Mouse (Mus musculus) stomach, embryonic 15.5 days (tissue): ENCODE results near the gene Retnlb. TPM values are rescaled to one million over a fixed set of nuclear protein-coding genes. Genes with fewer than 3 reads are reported as not detected.

Experiments used
- polyA plus RNA-seq: library from polyadenylated mRNA; unstranded; fragments of >200 nt; fragmentation: Nextera tagmentation; extraction: Ambion mirVana; gene quantifications from 2 replicates; pipeline ENCODE4 v1.2.1, GENCODE M21; 2015

Gene Retnlb
- polyA plus RNA-seq, 1 experiment from 2014 or later: not detected

Other genes starting within 250 kb of the Retnlb start
- gene Trat1, start 44.8 kb upstream of the Retnlb start, polyA plus RNA-seq: 0.04 TPM in 1 of 2 replicates, not detected in the other
- not detected in 2 replicates for gene Retnla, start 25.7 kb downstream of the Retnlb start, polyA plus RNA-seq
- 11.8 and 15.3 TPM in 2 replicates for gene Retnlg, start 55.8 kb downstream of the Retnlb start, polyA plus RNA-seq
- 21.4 and 23.3 TPM in 2 replicates for gene Dzip3, start 177.3 kb downstream of the Retnlb start, polyA plus RNA-seq
- gene Cip2a, start 177.3 kb downstream of the Retnlb start, polyA plus RNA-seq: 24.1 and 25.0 TPM in 2 replicates
- gene Myh15, start 240.6 kb downstream of the Retnlb start, polyA plus RNA-seq: not detected in 2 replicates